Mouse (Mus musculus) heart, postnatal 25 days (tissue): ENCODE measurements around the gene Dab1. TPM values are rescaled to one million over a fixed set of nuclear protein-coding genes. Genes with fewer than 3 reads are reported as not detected.

Source experiments
- DNase-seq: peaks from one replicate; pipeline ENCODE4 v3.0.0; 2022; ENCODE audit warnings: low spot score
- intact Hi-C: fragments of 180-260 bp; cut with DNase I; formaldehyde crosslinking; loops from one replicate; pipeline ENCODE4 v1.15.1; 2025
- total RNA-seq, 2 experiments: library from RNA; stranded (reverse); gene quantifications; 2 replicates each; pipeline ENCODE4 v1.2.3; 2021

Dab1 gene
- total RNA-seq, 2 experiments from 2014 or later: 0.11 TPM; not detected in 1

- intact Hi-C loops: no loop called here
- no peak for DNase-seq
Observed at GRCm38 (mm10) chr4:104729185-104729584, 1110.0 kb downstream of the Dab1 start.

- intact Hi-C loops: no loop called here
- no peak for DNase-seq
Observed at GRCm38 (mm10) chr4:104746500-104746899, 1127.3 kb downstream of the Dab1 start.

DNA sequence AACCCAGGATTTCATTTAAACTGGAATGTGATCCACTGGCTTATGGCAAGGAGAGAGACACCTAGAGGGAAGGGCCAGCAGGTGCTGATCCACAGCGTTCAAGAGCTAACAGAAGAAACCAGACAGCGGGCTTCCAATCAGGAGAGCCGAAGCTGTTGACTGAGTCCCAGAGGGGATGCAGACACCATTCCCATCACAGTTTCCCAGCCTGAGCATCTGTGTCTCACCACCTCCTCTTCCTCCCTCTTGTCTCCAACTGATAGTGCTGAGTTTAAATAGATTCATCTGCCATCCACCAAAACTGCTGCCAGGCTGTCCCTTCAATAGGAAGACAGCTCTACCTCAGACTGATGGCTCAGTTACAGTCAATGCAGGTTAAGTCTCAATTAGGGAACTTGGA lies 1134.9 kb downstream of the Dab1 start:
- intact Hi-C loops: no loop called here
- no peak for DNase-seq

- DNase-seq: no peak
- intact Hi-C loops: no loop called here
Observed at GRCm38 (mm10) chr4:104760878-104761624, 1141.9 kb downstream of the Dab1 start.

DNA sequence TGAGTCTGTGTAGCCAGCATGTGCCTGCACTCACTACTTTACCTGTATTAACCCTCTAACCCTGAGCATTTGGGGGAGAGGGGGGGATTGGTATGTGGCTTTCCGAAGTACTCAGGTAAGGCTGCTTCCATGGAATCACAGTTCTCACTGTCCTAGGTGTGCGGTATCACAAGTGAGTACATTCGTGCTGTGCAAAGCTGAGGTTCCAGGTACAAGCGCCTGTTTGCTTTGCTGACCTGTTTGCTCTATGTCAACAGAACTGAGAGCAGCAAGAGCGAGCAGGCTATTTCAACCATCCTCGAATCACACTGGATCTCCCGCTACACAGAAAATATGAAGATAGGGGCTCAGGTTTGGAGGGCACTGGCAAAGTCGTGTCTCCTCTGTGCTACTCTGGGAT lies 1146.9 kb downstream of the Dab1 start, which contains the start of gene C8b:
Gene C8b (plus strand): TSS at position 253 of the 400 bp plus-strand sequence.
- no peak for DNase-seq
- intact Hi-C loops: no loop called here

DNA sequence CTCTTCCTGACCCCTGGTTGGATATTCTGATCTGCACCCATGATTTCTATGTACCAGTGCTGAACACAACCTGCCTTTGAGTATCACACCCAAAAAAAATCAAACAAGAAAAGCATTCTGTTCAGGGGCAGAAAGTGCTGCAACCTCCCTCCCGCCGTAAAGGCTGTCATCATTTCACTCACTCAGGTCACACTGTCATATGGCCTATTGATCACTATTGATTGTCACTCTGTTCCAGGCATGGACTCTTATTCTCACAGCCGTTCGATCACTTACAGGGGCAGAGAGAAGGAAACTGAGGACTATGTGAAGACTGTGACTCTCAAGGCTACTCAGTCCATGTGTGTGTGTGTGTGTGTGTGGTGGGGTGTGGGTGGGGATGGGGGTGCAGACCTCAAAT lies 1149.0 kb downstream of the Dab1 start:
- intact Hi-C loops: no loop called here
- DNase-seq: no peak

DNA sequence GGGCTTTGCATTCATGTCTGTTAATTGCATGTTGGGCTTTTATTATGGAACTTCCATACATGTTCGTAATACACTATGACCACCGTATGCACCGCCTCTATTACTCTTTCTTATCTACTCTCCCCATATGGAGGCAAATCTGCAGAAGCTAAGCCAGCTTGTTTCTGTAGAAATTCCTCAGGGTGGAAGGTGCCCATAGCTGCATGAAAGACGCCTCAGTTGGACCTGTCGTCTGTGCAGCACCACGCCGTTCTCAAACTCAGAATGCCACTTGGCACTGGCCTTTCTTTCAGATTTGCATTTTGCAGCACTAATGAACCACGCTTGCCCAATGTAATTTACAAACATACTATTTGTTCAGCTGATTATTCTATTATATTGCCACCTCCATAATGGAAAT lies 1150.4 kb downstream of the Dab1 start:
- no peak for DNase-seq
- intact Hi-C loops: no loop called here

GRCm38 (mm10) chr4:104770331-104770730 lies 1151.2 kb downstream of the Dab1 start:
- intact Hi-C loops: no loop called here
- DNase-seq: no peak

DNA sequence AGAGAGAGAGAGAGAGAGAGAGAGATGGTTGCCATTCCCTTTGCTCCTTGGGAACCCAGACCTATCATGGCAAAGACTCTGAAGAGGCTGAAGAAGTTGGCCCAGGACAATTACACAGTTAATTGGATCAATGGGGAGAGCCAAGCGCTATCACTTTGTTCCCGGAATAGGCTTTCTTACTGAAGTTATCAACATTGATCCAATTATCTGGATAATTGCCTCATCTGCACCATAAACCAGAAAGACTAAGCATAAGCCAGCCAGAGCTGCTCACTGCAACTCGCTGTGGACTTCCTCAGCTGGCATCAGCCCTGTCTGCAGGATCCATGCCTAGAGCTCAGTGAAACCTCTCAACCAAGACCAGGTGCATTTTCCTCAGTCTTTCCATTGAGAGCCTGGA lies 1156.4 kb downstream of the Dab1 start:
- intact Hi-C loops: no loop called here
- no peak for DNase-seq

GRCm38 (mm10) chr4:104779460-104779859 lies 1160.3 kb downstream of the Dab1 start:
- no peak for DNase-seq
- intact Hi-C loops: no loop called here

GRCm38 (mm10) chr4:104781441-104781840 lies 1162.3 kb downstream of the Dab1 start:
- intact Hi-C loops: no loop called here
- DNase-seq: no peak

- no peak for DNase-seq
- intact Hi-C loops: no loop called here
Observed at GRCm38 (mm10) chr4:104782346-104782745, 1163.2 kb downstream of the Dab1 start.

- no peak for DNase-seq
- intact Hi-C loops: no loop called here
Observed at GRCm38 (mm10) chr4:104792111-104792510, 1173.0 kb downstream of the Dab1 start.
